In the genomic region with DNA sequence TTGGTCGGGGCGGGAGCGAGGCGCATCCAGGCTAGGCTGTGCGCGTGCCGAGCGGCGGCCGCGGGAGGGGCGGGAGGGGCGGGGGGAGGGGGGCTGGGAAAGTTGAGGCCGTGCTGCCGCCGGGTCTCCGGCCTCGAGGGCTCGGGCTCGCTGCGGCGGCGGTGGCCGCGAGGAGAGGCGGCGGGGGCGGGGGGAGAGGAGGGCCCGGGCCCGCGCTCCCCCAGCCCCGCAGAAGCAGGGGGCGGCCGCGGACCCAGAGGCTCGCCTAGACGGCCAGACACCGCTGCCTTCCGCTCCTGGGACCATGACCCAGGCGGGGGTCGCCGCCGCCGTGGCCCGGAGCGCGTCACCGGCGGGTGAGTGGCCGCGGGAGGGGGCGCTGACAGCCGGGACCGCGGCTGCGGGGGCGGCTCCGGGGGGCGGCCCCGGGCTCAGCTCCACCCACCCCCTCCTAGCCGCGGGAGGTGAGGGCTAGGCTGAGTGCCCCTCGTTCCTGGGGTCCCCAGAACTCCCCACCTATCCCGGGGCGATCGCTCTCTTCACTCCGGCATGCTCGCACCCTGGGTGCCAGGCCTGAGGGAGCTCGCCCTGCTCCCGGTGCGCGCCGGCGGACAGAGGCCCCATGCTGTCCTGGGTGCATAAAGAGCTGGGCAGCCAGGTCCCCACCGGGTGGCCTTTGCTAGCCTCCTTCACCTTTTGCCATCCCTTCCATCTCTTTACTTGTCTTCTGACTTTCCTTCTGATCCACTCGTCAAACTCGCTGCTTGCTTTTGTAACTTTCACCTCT, we compare ENCODE assay signal across 8 mouse cellular contexts. TPM values are rescaled to one million over a fixed set of nuclear protein-coding genes. Genes with fewer than 3 reads are reported as not detected.
DNase-seq lines count a peak whose midpoint lies in the region; ATAC-seq lines count a peak whose summit lies in the region.

Usf3 (plus strand) TSS at position 92 of the 787 bp plus-strand sequence.

- under 1% methylated on average over 44 of the region's 77 CpGs for WGBS in hindbrain, embryonic 14.5 days

- peak; percentile 45 for DNase-seq in ZHBTc4 (ENCODE audit: low read depth, low spot score)
- DNase-seq in cerebellum, adult 9-11 months = peak; percentile 80
- DNase-seq in gastrocnemius, adult 18-20 months (ENCODE audit: low spot score) = peak; percentile 54
- DNase-seq in hindbrain, embryonic 14.5 days (ENCODE audit: low spot score) = peak; percentile 32
- DNase-seq in left cerebral cortex, adult 11 months (ENCODE audit: low spot score) = peak; percentile 28
- DNase-seq in lung, postnatal 25 days (ENCODE audit: low spot score) = peak; percentile 32
- peak; percentile 31 to 34 for DNase-seq in right cerebral cortex, adult 2 months (ENCODE audit: low spot score in 2 of 2)
- peak; percentile 48 for DNase-seq in urinary bladder, postnatal 14 days (ENCODE audit: low spot score)

- H3K27ac ChIP-seq in hindbrain, embryonic 14.5 days = peak within 1 kb of the TSS; percentile 81

- H3K4me3 ChIP-seq in hindbrain, embryonic 14.5 days (replicated peaks; ENCODE audit: low read length) = peak within 1 kb of the TSS; percentile 76

- H3K9ac ChIP-seq in hindbrain, embryonic 14.5 days = peak within 1 kb of the TSS; percentile 82

- peaks cover 11% of the 10 kb centered on the region for H3K4me1 ChIP-seq in hindbrain, embryonic 14.5 days (replicated peaks; ENCODE audit: control insufficient read depth, insufficient read depth, low read length)

- no peaks in the 10 kb centered on the region for H3K9me3 ChIP-seq in hindbrain, embryonic 14.5 days (ENCODE audit: control insufficient read depth, low read length)

- H3K4me2 ChIP-seq in hindbrain, embryonic 14.5 days (replicated peaks) = peak within 1 kb of the TSS; percentile 66

- H3K36me3 ChIP-seq in hindbrain, embryonic 14.5 days (replicated peaks; ENCODE audit: control insufficient read depth, insufficient read depth) = no peaks in the 10 kb centered on the region

- ATAC-seq in hindbrain, embryonic 14.5 days (ENCODE audit: low FRiP score) = peak; percentile 70

- H3K27me3 ChIP-seq in hindbrain, embryonic 14.5 days (ENCODE audit: control insufficient read depth, insufficient read depth, low read length) = no peaks in the 10 kb centered on the region

RNA-seq across cellular contexts. Expression of gene Usf3, which starts in this region (rescaled TPM):
- total RNA-seq in gastrocnemius, adult 18-20 months (2021) = 10 to 100 TPM; 43.0 to 52.5 TPM
- polyA plus RNA-seq in hindbrain, embryonic 14.5 days (2014; fragmentation: Nextera tagmentation; extraction: Ambion mirVana) = 4.4 and 4.7 TPM in 2 replicates

Comparison
In these comparisons a context has a peak if more than half of its experiments do, and no peak if none do; other contexts are left out.
1. Peak in every context shown above with its lines: DNase-seq, ATAC-seq, H3K4me3 ChIP-seq and H3K27ac ChIP-seq.
2. DNase-seq: peak in every context shown above with its lines; median percentile 80 in cerebellum, adult 9-11 months; 54 in gastrocnemius, adult 18-20 months; 48 in urinary bladder, postnatal 14 days; 45 in ZHBTc4; 32 in right cerebral cortex, adult 2 months; 32 in hindbrain, embryonic 14.5 days; 32 in lung, postnatal 25 days; 28 in left cerebral cortex, adult 11 months.